Mouse (Mus musculus) testis, adult 2 months (tissue): ENCODE measurements around the gene Atxn10. TPM values are rescaled to one million over a fixed set of nuclear protein-coding genes. Genes with fewer than 3 reads are reported as not detected.

Source experiments
- H3K27ac ChIP-seq: fragments of 200-500 bp; 2 replicates; pipeline ENCODE4 v1.5.1; 2012; ENCODE audit warnings: low read depth, low read length; ENCODE audit not compliant: control insufficient read depth, insufficient read depth
- H3K27me3 ChIP-seq: fragments of 200-500 bp; 2 replicates; pipeline ENCODE4 v1.6.1; 2012; ENCODE audit warnings: mild to moderate bottlenecking, low read length, moderate library complexity; ENCODE audit not compliant: control insufficient read depth, insufficient read depth
- H3K36me3 ChIP-seq: fragments of 200-500 bp; 2 replicates; pipeline ENCODE4 v1.6.1; 2012; ENCODE audit warnings: mild to moderate bottlenecking, low read length; ENCODE audit not compliant: control insufficient read depth, insufficient read depth
- H3K4me1 ChIP-seq: fragments of 200-500 bp; 2 replicates; pipeline ENCODE4 v1.6.1; 2012; ENCODE audit warnings: low read length; ENCODE audit not compliant: control insufficient read depth, insufficient read depth
- H3K4me3 ChIP-seq: fragments of 200-500 bp; 2 replicates; pipeline ENCODE4 v1.5.1; 2012; ENCODE audit warnings: low read depth, mild to moderate bottlenecking, low read length, moderate library complexity, mixed read lengths; ENCODE audit not compliant: control insufficient read depth
- CTCF ChIP-seq: fragments of 200-500 bp; IDR thresholded peaks from 2 replicates; pipeline ENCODE4 v1.5.1; 2012; ENCODE audit warnings: low read depth, mild to moderate bottlenecking, inconsistent platforms, low read length, moderate library complexity; ENCODE audit not compliant: control insufficient read depth, insufficient read depth, insufficient replicate concordance
- POLR2A ChIP-seq: fragments of 200-500 bp; IDR thresholded peaks from 2 replicates; pipeline ENCODE4 v1.6.1; 2012; ENCODE audit warnings: low read depth, mild to moderate bottlenecking, inconsistent platforms, low read length, moderate library complexity; ENCODE audit not compliant: control insufficient read depth
- polyA plus RNA-seq: library from polyadenylated mRNA; depleted of rRNA; stranded (reverse); fragments of >200 nt; gene quantifications from 2 replicates; pipeline ENCODE4 v1.2.3, GENCODE M21; 2012

Atxn10 gene
- polyA plus RNA-seq, 1 experiment: 139 TPM

DNA sequence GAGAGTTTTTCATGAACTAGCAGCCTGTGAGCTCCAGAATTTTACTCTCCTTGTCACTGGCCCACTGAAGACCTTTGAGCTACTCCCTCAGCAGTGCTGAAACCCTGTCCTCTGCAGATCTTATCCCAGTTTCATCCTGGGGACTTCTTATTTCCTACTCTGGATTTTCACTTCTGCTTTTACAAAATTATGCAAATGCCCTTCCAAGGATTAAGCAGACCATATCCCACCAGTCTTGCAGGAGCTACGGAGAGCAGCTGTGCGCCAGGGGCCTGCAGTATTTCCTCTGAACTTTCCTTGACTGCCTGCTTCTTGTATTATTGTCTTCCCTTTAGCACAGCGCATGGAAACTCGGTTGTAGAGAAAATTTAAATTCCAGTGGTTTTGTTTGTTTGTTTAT is 68.7 kb downstream of the Atxn10 start:
- Histone ChIP-seq H3K27ac (no peak overlapping the region), H3K27me3 (no peaks in the 10 kb centered on the region), H3K4me3 (no peak overlapping the region), H3K4me1 (no peaks in the 10 kb centered on the region), H3K36me3 (no peaks in the 10 kb centered on the region)
- no peak for TF ChIP-seq POLR2A
- TF ChIP-seq CTCF: no peak

GRCm38 (mm10) chr15:85405567-85405966 is 69.5 kb downstream of the Atxn10 start:
- H3K4me3 ChIP-seq: no peak overlapping the region
- no peak for TF ChIP-seq POLR2A
- no peak for TF ChIP-seq CTCF
- H3K4me1 ChIP-seq: no peaks in the 10 kb centered on the region
- H3K27ac ChIP-seq: no peak overlapping the region
- H3K36me3 ChIP-seq: no peaks in the 10 kb centered on the region
- no peaks in the 10 kb centered on the region for H3K27me3 ChIP-seq

- Histone ChIP-seq H3K4me1 (no peaks in the 10 kb centered on the region), H3K4me3 (no peak overlapping the region), H3K36me3 (no peaks in the 10 kb centered on the region), H3K27me3 (no peaks in the 10 kb centered on the region), H3K27ac (no peak overlapping the region)
- no peak for TF ChIP-seq POLR2A
- TF ChIP-seq CTCF: no peak
Measured at GRCm38 (mm10) chr15:85406846-85407245, 70.8 kb downstream of the Atxn10 start.

DNA sequence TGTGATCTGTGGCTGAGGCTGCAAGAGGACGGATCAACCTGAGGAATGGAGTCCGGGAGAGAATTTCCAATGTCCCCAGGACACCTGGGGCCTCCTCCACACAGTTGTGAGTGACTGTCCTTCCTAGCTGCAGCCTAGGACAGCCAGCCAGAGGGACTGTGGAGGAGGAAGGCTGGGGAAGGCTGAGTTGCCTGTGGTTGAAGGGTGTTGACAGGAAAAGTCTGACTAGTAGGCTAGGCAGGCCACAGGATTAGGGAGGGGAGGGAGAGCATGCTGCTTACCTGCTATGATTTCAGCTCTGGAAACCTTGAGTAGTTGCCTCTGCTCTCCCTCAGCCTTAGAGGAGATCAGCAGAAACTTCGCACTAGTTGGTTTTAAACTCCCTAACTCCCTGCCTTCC is 71.3 kb downstream of the Atxn10 start:
- TF ChIP-seq CTCF: no peak
- no peak for TF ChIP-seq POLR2A
- no peaks in the 10 kb centered on the region for H3K36me3 ChIP-seq
- no peak overlapping the region for H3K4me3 ChIP-seq
- H3K27ac ChIP-seq: no peak overlapping the region
- H3K4me1 ChIP-seq: no peaks in the 10 kb centered on the region
- H3K27me3 ChIP-seq: no peaks in the 10 kb centered on the region

DNA sequence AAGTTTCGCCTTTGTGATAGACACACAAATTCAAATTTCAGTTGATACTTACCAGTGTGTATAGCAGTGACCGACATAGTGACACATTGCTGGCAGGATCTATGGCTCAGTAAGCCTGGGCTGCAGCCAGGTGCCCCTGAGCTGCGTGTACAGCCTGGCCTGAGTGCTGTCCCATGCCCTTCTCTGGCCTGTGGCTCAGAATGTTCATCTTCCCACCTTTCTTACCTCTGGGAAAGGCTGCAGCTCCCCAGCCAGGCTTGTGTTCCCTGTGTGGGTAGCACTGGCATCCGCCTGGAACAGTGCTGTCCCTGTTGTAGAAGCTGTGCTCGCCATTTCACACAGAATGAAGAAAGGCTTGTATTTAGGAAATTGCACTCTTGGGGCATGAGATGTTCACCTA is 72.7 kb downstream of the Atxn10 start:
- Histone ChIP-seq H3K4me3 (no peak overlapping the region), H3K27ac (no peak overlapping the region), H3K27me3 (no peaks in the 10 kb centered on the region), H3K36me3 (no peaks in the 10 kb centered on the region), H3K4me1 (no peaks in the 10 kb centered on the region)
- no peak for TF ChIP-seq POLR2A
- TF ChIP-seq CTCF: no peak

GRCm38 (mm10) chr15:85409245-85409783 is 73.3 kb downstream of the Atxn10 start:
- no peaks in the 10 kb centered on the region for H3K4me1 ChIP-seq
- no peak overlapping the region for H3K27ac ChIP-seq
- H3K4me3 ChIP-seq: no peak overlapping the region
- no peaks in the 10 kb centered on the region for H3K36me3 ChIP-seq
- H3K27me3 ChIP-seq: no peaks in the 10 kb centered on the region
- no peak for TF ChIP-seq CTCF
- TF ChIP-seq POLR2A: no peak

DNA sequence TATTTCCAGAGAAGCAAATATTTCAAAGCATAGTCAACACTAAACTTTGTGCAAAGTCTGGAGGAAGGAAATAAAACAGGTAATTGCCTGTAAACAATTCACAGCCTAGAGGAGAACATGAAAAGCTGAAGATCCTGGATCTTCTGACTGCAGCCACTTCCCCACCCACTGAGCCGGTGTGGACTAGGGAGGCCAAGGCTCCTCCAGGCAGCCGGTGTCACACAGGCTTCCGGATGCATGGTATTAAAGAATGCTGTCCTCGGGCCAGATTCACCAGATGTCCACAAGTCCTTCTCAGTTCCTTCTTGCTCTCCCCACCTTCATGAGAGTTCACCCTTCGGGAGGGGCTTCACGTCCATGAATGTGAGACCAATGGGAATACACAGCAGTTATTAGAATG is 73.8 kb downstream of the Atxn10 start:
- no peak overlapping the region for H3K4me3 ChIP-seq
- no peak overlapping the region for H3K27ac ChIP-seq
- no peak for TF ChIP-seq POLR2A
- TF ChIP-seq CTCF: no peak
- no peaks in the 10 kb centered on the region for H3K4me1 ChIP-seq
- H3K27me3 ChIP-seq: no peaks in the 10 kb centered on the region
- no peaks in the 10 kb centered on the region for H3K36me3 ChIP-seq

DNA sequence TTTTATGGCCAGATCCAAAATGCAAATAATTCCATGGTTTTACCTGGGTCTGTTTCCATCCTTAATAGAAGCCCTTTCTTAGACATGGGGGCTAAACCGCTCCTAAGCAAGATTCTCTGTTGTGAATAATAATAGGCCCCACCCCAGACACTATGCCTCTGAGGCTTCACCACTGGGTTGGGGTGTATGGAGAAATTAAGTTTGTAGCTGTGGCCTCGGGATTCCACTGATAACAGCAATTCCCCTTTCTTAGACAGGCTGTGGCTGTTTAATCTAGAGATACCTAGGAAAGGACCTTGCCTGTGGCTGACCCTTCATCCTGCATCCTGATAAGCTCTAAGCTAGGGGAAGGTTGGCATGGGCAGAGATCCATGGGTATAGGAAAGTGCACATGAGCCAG is 78.6 kb downstream of the Atxn10 start:
- H3K27ac ChIP-seq: no peak overlapping the region
- H3K27me3 ChIP-seq: no peaks in the 10 kb centered on the region
- H3K36me3 ChIP-seq: no peaks in the 10 kb centered on the region
- H3K4me3 ChIP-seq: no peak overlapping the region
- TF ChIP-seq POLR2A: no peak
- TF ChIP-seq CTCF: no peak
- H3K4me1 ChIP-seq: no peaks in the 10 kb centered on the region
